Mouse (Mus musculus) layer of hippocampus, adult 11-12 months (tissue): ENCODE data around the gene Tnfaip6.
"Not testable (repeated sequence)": the region's sequence is repeated elsewhere in the genome, so short reads cannot be mapped to it uniquely, and the experiment has no call there.

Source experiments
- DNase-seq: peaks from one replicate; pipeline ENCODE4 v3.0.0; 2022; ENCODE audit warnings: low spot score

Gene Tnfaip6

DNA sequence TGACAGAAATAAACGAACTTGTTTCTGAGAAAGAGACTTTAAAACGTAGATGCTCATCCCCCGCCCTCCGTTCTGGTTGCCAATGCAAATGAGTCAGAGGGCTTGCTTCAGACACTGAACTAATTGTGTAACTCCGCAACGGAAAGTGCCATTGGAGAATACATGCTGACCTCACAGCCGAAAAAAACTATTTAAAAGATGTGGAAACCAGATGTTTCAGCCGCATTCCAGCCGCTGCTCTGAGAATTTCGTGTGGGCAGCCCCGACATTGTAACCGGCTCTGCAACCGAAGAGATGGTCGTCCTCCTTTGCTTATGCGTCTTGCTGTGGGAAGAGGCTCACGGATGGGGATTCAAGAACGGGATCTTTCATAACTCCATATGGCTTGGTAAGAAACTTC, at the start of gene Tnfaip6:
Tnfaip6 (plus strand) TSS at position 128 of the 400 bp plus-strand sequence.
- DNase-seq, result peak; percentile 52

DNA sequence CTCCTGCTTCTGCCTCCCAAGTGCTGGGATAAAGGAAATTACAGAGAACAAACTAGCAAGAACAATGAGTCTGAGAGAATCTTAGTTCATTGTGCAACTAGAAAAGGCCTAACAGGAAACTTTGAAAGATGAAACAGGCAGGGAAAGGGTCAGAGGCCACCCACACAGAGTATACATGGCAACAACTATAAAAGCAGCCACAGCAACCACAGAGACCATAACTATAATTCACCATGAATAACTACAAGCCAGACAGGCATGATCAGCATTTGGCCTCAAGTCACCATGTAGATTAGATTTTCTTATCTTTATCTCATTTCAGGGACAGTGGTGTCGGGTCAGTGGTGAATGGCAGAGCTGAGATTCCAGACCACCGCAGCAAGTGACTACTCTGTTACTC, 48.2 kb upstream of the Tnfaip6 start:
- DNase-seq, result no peak

DNA sequence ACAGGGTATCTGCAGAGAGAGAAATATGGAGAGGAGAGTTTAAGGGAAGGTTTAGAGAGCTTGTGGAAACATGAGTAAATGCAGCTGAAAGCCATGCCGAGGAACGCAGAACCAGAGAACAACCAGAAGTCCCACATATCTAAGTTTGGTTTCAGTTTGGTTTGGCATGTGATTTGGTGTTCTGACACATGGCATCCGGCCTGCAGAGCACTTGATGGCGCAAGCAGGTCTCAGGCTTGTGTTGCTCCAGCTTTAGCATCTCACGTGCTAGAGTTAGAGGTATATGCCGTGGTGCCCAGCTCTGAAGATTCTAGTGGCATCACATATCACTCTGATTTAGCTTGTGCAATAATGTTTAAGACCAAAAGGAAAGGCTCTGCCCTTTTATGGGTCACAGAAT, 46.4 kb upstream of the Tnfaip6 start:
- DNase-seq, result no peak

DNA sequence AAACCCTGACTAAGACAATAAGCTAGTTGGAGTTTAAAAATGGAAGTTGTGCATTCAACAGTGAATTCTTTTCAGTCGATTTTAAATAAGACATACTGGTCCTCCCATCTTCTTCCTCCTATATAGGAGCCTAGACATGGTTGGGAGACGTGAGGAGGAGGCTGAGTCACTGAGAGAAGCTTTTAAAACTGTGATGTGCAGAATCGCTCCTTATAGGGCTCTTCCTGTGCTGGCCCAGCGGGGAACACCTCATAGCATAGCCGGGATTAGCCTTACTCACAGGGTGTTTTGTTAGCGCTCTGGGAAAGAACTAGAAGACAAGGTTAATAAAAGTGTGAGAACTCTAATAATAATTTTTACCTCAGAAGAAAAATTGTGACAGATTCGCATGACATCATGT, 37.8 kb upstream of the Tnfaip6 start:
- no peak for DNase-seq

DNA sequence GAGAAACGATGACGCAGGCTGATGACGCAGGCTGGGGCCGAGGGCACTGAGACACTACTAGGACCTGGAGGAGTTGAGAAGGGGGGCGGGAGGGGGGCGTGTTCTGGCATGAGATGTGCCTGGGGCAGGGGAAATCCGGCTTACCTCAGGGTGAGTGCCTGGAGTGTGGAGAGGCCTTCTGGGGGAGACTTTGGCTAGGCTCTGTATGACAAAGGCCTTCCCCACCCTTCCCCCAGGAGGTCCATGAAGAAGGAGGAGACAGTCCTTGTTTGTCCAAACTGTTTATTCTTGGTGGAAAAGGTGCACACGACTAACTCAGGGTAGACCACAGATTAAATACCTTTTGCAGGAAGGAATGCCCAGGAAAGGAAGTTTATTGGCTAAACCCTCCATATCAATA, 36.3 kb upstream of the Tnfaip6 start:
- no peak for DNase-seq

DNA sequence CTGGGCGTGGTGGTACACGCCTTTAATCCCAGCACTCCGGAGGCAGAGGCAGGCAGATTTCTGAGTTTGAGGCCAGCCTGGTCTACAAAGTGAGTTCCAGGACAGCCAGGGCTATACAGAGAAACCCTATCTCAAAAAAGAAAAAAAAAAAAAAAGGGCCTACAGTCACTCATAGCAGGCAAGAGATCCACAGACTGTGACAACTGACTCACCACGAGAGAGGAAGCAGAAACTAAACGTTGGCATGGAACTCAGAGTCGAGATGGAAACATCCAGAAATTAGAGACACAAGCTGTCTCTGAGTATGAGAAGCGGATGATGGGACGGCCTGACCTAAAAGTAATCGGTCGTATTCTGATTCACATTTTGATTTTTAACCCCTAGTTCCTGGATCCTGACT, 35.5 kb upstream of the Tnfaip6 start:
- DNase-seq, result not testable (repeated sequence)

GRCm38 (mm10) chr2:52006380-52006779, 31.4 kb upstream of the Tnfaip6 start:
- DNase-seq, result no peak

DNA sequence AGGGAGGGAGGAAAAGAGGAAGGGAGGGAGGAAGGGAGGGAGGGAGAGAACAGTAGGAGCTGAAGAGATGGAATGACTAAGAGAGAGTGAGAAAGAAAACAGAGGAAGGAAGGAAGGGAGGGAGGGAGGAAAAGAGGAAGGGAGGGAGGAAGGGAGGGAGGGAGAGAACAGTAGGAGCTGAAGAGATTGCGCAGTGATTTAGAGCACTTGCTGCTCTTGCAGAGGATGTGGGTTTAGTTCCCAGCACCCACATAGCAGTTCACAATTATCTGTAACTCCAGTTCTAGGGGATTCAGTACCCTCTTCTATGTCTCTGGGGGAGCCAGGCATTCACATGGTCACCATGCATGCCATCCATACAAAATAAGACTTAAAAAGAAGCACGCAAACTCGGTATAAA, 26.0 kb upstream of the Tnfaip6 start:
- DNase-seq, result not testable (repeated sequence)

DNA sequence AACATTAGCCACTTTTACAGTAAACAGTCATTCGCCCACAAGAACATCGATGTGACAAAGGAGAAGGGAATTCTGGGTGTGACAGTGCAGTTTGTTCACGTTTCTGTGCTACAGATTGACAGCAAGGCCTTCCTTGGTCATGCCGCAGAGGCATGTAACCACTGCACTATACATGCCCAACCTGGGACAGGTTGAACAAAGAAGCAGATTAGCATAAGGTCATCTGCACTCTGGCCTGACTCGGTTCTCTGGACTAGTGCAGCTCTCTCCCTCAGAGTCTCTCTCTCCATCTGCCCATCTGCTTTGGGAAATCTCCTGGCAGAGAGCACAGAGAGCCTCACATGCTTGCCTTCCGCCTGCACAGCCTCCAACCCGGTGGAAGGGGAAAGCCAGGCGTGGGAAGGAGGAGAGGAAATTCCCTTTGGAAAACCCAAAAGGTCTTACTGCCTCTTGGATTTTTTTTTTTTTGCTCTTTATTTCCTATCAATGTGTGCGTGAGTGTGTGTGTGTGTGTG, 24.4 kb upstream of the Tnfaip6 start:
- no peak for DNase-seq

DNA sequence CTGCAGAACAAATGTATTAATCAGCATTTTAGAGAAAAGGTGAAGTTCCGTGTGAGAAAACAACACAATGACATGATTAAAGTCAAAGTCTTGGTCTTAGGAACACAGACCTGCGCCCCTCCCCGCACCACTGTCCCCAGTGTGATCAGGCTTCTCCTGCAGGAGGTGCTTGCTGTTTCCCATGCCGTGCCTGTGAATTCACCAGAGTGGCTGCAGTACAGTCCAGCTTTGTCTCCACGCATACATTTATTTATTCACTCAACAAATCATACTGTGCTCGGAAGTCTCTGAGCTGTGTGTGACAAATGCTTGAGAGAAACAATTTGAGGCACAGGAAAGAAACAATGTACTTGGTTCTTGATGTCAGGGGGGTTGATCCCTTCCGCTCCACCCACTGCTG, 21.4 kb upstream of the Tnfaip6 start:
- DNase-seq, result no peak

DNA sequence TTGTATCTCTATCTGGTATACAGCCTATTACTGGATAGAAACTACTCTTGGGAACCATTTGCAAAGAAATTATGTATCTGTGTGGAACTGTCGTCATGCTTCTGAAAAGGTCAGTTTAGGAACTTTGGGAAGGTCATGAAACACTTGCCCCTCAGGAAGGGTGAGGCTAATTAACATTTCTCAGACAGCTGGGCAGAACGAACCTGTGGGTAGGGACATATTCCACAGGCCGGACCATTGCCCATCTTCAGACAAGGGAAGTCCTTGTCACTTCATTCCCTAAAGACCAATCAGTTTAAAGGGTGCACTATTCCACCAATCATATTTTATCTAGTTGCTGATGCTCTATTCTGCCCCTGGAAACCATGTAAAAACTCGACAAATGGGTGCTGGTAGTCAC, 10.7 kb upstream of the Tnfaip6 start:
- no peak for DNase-seq

DNA sequence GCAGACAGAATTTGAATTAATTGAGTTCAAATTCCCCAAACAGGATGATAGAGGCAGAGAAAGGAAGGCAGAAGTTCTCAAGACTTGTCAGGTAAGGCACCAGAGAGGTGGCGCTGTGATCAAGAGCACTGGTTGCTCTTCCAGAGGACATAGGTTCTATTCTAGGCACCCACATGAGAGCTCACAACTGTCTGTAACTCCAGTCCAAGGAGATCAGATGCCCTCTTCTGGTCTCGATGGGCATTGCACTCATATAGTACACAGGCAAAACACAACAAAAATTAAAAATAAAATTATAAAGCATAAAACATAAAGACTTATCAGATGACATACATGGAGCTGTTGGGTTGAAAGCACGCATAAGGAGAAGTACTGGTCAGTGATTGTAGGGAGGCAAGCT, 8.4 kb upstream of the Tnfaip6 start:
- DNase-seq, result no peak

GRCm38 (mm10) chr2:52031491-52031890, 6.3 kb upstream of the Tnfaip6 start:
- no peak for DNase-seq

DNA sequence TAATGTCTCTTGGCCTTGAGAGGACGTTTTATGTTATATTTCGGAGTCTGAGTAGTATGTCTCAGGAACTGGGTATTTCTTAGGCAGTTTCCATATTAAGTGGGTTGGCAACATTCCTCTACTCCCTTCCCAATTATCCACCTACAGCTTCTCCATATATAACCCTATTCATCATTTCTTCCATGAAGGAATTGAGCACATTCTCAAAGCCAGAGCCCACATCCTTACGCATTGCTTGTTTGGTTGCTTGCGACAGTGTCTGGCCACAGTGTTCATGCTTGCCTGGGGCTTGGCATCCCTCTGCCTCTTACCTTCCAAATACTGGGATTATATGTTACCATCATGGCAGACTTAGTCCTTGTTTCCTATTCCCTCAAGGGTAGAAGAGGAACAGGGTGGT, 3.2 kb upstream of the Tnfaip6 start:
- DNase-seq, result no peak

GRCm38 (mm10) chr2:52035144-52035543, 2.7 kb upstream of the Tnfaip6 start:
- no peak for DNase-seq

GRCm38 (mm10) chr2:52036929-52037595, 747 bp upstream of the Tnfaip6 start:
- no peak for DNase-seq

DNA sequence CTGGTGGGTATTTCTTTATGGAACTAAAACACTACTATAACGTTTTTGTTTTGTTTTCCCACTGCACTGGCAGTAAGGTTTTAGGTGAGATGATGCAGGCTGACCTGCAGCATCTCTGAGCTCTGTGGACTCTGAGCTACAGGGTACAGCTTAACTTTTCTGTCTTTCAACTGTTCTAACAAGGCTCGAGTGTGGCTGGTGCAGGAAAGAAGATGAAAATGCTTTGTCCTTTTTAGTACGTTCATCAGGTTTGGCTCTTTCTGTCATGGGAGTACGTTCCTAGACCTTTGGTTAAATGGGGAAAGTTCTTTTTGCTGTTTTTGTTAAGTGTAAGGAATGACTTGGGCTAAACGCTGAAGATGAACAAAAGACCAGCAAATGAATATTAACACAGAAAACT, 749 bp downstream of the Tnfaip6 start:
- no peak for DNase-seq

DNA sequence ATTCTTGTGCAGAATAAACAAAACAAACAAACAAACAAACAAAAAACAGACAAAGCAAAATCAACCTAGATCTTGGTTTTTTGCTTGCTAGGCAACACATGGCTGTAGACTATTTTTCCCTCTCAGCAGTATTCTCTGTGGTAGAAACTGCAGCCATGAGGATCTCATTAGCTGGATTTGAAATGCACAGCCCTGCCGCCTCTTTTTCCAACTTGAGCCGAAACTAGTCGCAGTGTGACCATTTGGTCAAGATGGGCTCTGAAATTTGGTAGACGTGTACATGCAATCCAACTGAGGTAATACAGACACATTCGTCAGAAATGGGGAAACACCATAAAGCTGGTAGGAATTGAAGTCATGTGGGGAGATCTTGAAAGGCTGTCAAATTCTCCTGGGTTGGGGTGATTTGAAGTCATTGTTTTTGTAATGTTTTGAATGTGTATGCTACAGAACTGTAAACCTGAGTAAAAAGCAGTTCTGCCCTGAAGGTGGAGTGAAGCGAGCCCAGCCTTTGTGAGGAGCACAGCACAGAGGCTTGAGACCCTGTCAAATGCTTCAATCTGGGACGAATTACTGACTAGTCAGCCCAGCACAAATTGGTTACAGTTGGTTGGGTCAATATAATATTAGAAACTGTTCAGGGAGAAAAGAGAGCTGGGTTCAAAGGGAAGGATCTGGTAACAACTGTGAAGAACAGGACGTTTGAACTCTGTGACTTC, 1.4 kb downstream of the Tnfaip6 start:
- DNase-seq, result no peak

DNA sequence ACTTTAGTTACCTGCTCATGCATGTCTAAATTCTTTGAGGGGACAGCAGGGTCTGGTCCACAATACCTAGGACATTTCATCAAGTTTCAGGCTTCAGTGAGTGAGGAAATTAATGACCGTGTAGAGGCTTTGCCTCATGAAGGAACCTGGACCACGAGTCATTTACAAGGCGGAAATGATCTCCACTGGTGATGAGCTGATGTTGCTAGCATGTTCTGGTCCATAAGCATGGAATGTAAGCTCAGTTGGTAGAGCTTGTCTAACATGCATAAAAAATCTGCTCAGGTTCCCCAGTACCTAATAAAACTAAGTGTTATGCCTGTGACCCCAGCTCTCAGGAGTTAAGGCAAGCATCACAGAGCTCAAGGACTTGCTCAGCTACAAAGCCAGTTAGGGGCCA, 4.3 kb downstream of the Tnfaip6 start:
- no peak for DNase-seq

- peak; percentile 21 for DNase-seq
These were observed 4.9 kb downstream of the Tnfaip6 start for GRCm38 (mm10) chr2:52042714-52043113.

DNA sequence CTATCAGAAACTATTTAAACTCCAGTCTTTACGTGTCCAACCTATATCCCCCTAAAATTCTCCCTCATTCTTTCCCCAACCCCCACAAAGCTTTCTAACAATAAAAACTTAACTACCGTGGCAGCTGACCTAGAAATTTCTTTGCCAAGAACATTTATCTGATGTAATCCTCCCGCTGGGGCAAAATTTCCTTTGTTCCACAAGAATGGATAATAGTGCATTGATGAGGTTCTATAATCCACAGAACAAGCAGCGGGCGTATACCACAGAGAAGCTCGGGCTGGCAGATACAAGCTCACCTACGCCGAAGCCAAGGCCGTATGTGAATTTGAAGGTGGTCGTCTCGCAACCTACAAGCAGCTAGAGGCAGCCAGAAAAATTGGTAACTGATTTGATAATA, 5.7 kb downstream of the Tnfaip6 start:
- peak; percentile 27 for DNase-seq

DNA sequence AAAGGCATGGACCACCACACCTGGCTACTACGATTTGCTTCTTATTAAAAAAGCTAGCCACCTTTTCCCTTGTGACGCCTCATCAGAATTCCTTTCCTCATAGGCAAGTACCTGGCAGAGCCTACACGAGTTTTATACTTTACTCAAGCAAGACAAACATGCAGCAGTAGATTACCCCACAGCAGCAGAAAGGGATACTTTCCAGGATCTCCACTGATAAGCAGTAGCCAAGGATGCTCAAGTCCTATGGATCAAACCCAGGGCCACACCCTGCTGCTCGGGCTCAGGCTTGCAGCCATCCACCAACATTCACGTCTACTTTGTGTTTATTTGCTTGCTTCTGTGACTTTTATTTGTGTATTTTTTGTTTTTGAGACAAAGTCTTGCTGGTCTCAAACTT, 8.2 kb downstream of the Tnfaip6 start:
- no peak for DNase-seq

DNA sequence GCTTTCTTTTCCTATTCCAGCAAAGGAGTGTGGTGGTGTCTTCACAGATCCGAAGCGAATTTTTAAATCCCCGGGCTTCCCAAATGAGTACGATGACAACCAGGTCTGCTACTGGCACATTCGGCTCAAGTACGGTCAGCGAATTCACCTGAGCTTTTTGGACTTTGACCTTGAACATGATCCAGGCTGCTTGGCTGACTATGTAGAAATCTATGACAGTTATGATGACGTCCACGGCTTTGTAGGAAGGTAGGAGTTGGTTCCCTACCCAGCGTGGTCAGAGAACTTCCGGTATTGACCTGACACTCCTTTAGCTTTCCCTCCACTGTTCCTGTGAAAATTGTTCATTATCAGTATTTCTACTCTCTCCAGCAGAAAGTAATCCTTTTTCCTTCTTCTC, 13.0 kb downstream of the Tnfaip6 start:
- no peak for DNase-seq

DNA sequence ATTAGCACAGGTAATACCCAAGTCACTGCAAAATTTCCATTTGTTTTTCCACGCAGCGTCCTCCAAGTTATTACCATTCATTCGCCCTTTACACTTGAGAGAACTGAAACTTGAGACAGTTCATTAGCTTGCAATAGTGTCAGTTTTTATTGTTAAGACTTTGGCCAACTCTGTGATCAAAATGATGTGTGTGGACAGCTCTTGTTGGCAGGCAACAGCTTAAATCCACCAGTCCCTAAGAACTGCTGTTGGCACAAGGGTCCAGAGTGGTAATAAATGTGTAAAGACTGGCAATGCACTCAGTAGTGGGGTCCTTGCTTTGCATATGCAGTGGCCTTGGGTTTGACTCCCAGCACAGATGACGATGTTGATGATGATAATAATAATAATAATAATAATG, 14.5 kb downstream of the Tnfaip6 start:
- DNase-seq, result no peak
